Mouse (Mus musculus) heart, adult 2 months (tissue): ENCODE data around the gene Mrps35.

Experiments
- CTCF ChIP-seq: fragments of 200-600 bp; IDR thresholded peaks from 2 replicates; pipeline ENCODE4 v1.8.1; 2022; ENCODE audit warnings: antibody characterized with exemption, mild to moderate bottlenecking, moderate library complexity
- POLR2A ChIP-seq: fragments of 200-500 bp; IDR thresholded peaks from 2 replicates; pipeline ENCODE4 v1.6.1; 2011; ENCODE audit warnings: mild to moderate bottlenecking, low read depth, low read length, control low read depth; ENCODE audit not compliant: insufficient read depth

DNA sequence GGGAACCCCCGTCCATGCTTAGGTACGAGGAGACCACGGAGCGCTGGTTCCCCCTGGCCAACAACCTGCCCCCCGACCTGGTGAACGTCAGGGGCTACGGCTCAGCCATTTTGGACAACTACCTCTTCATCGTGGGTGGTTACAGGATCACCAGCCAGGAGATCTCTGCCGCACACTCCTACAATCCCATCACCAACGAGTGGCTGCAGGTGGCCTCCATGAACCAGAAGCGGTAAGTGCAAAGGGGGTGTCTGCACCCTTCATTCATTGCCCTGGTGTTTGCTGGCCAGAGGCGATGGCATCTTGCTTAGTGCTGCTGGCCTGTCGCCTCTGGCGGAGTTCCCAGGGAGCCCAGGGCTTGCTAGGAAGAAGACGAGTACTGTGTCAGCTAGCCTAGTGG is 49.6 kb downstream of the Mrps35 start:
- TF ChIP-seq CTCF (no peak), POLR2A (no peak)
